Mouse (Mus musculus) liver, embryonic 14.5 days (tissue): Measurements from ENCODE around the gene Peli1.

Experiments
- CTCF ChIP-seq: IDR thresholded peaks from 2 replicates; pipeline ENCODE4 v1.5.1; 2016; ENCODE audit warnings: antibody characterized with exemption, low read depth, control low read depth
- EP300 ChIP-seq: IDR thresholded peaks from 2 replicates; pipeline ENCODE4 v1.6.1; 2016; ENCODE audit warnings: antibody characterized with exemption, low read depth

GRCm38 (mm10) chr11:21046188-21046587 is 44.9 kb upstream of the Peli1 start:
- no peak for TF ChIP-seq CTCF
- no peak for TF ChIP-seq EP300
